Mouse (Mus musculus): Measurements from ENCODE around the gene Olfr876. TPM values are rescaled to one million over a fixed set of nuclear protein-coding genes. Genes with fewer than 3 reads are reported as not detected.
"Not testable (repeated sequence)": the region's sequence is repeated elsewhere in the genome, so short reads cannot be mapped to it uniquely, and the experiment has no call there.

The Olfr876 gene
- total RNA-seq (2021): not detected

GRCm38 (mm10) chr9:37802731-37803130 is at the start of gene Olfr876:
Gene Olfr876 (plus strand): TSS chr9:37803031.
- no peak for DNase-seq

- no peak for DNase-seq
Observed at GRCm38 (mm10) chr9:37761728-37762127, 41.1 kb upstream of the Olfr876 start.

DNA sequence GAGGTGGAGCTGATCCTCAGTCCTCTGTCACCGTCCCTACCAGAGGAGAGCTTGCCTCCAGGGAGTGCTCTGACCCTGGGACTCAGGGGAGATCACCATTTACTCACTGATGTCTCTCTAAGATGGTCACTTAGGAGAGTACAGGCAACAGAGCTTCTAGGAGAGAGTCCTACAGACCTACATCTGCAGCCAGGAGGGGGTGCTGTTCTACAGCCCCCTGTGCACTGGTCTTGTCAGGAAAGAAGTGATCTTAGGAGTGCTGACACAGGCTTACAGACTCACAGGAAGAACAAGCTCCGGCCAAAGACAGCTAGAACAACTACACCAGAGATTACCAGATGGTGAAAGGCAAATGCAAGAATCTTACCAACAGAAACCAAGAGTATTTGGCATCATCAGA is 40.3 kb upstream of the Olfr876 start:
- DNase-seq: no peak

DNA sequence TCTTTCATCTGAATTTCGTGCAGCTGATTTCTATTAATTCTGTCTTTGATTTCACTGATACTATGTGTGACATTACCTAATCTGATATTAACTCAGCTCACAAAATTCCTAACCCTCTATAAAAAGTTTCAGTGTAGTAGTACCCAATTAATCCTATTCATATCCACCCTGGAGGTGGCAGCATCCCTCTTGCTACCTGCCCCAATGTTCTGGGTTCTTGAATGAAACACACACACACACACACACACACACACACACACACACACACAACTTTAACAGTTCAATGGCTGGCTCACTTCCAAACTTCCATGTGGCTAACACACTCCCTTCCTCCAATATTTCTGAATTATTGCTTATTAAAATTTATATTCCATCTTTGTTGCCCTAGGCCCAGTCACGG is 32.2 kb upstream of the Olfr876 start:
- DNase-seq: no peak

DNA sequence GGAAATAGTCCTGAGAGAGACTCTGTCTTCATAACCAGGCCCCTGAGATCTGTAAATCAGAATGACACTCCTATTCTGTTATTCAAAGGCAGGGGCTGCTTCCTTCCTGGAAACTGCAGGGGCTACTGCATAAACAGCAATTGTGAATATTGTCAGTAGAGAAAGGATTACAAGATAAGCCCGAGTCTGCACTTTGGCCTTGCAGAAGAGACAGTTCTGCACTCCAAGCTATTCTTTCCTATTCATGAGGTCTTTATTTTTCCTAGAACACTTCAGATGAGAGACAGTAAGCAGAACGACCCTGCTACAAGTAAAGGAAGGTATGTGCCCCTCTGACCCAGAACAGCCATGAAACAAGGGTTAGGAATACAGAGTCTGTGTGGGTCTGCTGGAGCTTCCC is 31.1 kb upstream of the Olfr876 start, which contains the start of gene Olfr875:
TSS of gene Olfr875 (plus strand) at position 99 of the 400 bp plus-strand sequence.
- no peak for DNase-seq

DNA sequence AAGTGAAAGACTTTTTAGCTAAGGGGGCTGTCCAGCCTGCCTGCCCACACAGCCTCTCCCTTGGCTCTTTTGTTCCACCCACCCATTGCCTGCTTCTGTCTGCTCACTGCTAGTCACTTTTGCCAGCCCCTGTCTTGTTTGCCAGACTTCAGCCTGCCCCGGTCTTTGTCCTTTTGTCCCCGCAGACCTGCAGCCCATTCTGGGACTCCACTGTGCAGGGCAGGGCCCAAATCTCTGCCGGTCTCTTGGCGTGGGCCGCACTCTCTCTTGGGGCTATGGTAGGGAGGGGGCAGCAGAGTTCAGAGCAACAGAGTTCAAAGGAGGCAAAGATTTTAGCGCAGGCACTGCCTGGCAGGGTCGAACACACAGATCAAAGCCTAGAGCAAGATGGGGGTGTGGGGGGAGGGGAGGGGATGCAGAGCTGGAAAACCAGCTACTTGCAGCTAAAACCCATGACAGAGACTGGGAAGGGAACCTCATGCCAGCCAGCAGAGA is 20.0 kb upstream of the Olfr876 start:
- peak; percentile 10 to 24 for DNase-seq

DNA sequence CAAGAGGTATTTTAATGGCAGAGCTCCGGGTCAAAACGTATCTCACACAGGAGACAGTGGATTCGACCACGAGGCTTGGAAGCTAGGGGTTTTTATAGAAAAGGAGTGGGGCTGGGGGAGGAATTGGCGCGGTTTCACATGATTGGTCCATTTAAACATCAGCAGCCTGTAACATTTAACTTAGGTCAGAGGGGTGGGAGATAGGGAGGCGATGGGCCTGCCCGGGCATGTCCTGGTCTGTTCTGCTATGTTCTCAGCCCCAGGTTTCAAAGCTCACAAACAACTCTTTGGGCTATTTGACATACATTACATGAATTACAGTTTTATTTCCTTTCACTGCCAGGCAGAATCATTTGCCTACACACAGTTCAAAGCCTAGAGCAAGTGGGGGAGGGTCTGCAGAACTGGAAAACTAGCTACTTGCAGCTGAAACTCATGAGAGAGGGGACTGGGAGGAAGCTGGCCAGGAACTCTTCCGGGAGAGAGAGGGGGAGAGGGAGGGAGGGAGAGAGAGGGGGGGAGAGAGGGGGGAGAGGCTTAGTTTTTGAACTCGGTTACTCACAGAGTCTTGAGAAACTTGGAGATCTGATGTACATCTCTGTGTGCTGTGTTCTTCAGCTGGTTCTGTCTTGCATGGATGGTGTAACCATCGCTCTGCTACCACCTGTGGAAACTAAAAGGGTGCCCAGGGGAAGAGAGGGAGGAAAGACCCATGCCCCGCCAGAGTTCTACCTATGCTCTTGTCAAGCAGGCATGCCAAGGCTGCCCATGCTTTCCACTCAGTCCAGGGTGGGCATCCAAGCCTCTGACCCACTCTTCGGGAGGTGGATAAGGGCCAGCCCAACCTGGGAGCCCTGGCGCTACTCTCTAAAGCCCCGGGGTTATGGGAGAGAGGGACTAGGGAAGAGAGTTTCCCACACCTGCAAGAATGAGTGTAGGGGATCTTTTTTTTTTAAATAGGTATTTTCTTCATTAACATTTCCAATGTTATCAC is 19.1 kb upstream of the Olfr876 start:
- not testable (repeated sequence) for DNase-seq

DNA sequence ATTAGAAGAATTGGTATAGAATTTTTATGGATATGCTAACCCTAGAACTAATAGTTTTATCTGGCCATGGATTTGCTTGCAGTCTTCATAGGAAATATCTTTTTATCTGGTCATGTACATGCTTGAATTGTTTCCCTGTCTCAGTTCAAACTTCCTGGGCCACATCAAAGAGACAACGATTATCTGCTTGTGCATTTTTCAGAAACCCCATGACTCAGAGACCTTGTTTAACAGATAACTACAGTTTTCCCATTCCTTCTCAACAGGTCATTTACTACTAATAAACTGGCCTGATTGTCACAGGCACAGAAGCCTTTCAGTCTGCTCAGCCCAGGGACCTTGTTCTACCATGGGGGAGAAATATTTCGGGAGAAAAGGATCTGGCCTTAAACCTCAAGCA is 16.4 kb upstream of the Olfr876 start:
- DNase-seq: no peak

GRCm38 (mm10) chr9:37802055-37802454 is 776 bp upstream of the Olfr876 start:
- DNase-seq: no peak

DNA sequence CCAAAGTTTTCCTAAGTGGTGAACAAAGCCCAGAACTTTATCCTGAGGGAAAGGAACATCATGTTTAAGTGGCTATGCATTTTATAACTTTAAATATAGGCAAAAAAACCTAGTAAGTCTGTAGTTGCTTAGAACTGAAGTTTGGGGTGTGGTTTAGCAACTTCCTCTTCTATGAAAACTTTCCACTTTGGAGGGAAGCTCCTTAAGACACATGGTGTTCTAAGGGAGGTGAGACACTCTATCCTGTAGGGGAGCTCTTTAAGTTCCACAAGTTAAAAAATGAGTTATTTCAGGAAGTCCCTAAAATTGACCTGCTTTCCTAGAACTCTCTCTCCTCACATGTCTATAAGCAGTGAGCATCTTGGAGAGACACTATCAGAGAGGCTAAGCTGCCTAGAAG is 4.4 kb downstream of the Olfr876 start:
- no peak for DNase-seq

DNA sequence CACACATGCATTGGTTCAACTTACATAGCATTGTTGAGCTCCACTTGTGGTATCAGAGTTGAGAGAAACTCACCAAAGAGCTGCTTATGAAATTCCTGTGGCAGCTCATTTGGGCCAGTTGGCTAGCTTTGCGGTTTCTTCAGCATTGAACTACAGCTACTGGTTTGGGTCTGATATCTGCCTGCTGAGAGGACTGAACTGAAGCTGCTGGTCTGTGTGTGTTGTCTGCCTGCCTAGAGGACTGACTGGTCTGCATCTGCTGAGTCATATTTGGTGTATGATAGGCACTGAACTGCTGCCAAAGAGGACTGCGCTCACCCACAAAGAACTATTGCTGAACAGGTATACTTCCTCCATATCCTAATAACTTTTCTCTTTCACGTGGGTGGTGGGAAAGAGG is 5.6 kb downstream of the Olfr876 start:
- no peak for DNase-seq

DNA sequence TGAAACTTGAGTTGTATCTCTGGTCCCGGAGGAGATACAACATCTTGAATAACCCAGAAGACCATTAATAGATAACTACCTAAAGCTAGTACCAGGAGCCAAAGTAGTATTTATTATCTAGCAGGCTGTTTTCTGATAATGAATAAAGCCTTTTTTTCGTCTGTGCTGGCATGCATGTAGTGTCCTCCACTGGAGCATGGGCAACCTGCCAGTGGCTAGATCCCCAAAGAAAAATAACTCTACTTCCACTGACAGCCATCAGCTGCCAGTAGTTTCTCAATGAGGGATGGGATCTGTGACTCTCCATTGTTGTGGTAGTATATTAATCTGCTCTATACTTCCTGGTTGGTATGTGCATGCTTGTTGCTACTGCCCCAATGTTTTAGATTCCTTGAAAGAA is 6.1 kb downstream of the Olfr876 start:
- no peak for DNase-seq

GRCm38 (mm10) chr9:37814696-37815095 is 11.9 kb downstream of the Olfr876 start:
- DNase-seq: peak in 1 of 2 experiments; percentile 1

DNA sequence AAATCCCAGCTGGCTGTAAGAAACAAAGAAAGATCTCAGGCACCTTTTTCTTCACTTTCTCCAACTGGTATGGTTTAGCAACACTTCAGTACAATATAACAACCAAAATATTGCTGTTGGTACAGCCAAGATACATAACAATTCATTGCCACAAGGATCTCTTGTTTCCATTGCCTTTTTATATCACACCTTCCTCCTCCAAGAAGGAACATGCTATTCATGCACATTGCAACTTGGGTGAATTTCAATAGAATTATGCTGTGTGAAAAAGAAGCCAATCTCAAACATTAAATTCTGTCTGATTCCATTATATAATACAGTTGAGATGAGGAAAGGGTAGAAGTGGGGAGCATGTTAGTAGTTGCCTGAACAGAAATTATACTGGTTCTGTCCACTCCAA is 27.1 kb downstream of the Olfr876 start:
- DNase-seq: no peak

DNA sequence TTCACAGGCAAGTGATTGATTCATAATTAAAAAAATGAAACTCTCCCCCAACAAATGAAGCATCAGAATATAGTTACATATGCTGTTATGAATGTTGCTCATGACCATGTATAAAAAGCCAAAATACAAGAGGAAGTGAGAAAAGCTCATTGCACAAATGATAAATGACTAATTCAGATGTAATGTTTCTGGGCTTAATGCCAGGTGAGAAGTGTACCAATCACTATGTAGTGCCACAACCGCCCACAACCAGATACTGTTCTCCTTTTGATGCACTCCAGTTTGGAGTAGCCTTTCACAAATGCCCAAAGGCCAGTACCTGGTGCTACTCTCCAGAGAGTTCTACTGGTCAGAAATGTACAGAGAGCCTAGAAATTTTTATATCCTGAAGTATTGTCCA is 30.5 kb downstream of the Olfr876 start:
- DNase-seq: peak in 1 of 2 experiments; percentile 11

DNA sequence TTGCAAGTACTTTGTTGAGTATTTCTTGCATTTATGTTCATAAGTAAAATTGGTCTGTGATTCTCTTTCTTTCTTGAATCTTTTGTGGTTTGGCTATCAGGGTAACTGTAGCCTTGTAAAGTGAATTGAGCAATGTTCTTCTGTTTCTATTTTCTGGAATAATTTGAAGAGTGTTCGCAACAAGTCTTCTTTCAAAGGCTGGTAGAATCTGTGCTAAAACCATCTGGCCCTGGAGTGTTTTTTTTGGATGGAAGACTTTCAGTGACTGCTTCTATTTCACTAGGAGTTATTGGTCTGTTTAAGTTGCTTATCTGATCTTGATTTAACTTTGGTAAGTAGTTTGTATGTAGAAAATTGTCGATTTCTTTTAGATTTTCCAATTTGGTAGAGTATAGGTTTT is 46.4 kb downstream of the Olfr876 start:
- no peak for DNase-seq

GRCm38 (mm10) chr9:37853969-37854368 is 51.1 kb downstream of the Olfr876 start, which contains the start of gene Olfr877:
Gene Olfr877 (plus strand): TSS chr9:37854269.
- no peak for DNase-seq

Other genes with a start within 250 kb of the Olfr876 start
- 10 to 100 TPM; 13.0 to 13.3 TPM for gene Siae, start 247.3 kb upstream of the Olfr876 start, total RNA-seq (2021)
- 1 to 10 TPM; 1.5 to 2.4 TPM for gene Spa17, start 189.3 kb upstream of the Olfr876 start, total RNA-seq (2021)
- gene Tbrg1, start 145.7 kb upstream of the Olfr876 start, total RNA-seq (2021): 10 to 100 TPM; 48.1 to 48.3 TPM
- gene Panx3, start 133.8 kb upstream of the Olfr876 start, total RNA-seq (2021): not detected
- gene Olfr160, start 86.8 kb upstream of the Olfr876 start, total RNA-seq (2021): not detected
- gene Olfr874, start 57.9 kb upstream of the Olfr876 start, total RNA-seq (2021): not detected
- gene Olfr875, start 31.2 kb upstream of the Olfr876 start, total RNA-seq (2021): not detected
- gene Olfr877, start 51.2 kb downstream of the Olfr876 start, total RNA-seq (2021): under 1 TPM in 1 of 2 experiments, not detected in 1; 0.43 TPM
- not detected for gene Olfr145, start 93.7 kb downstream of the Olfr876 start, total RNA-seq (2021)
- not detected for gene Olfr878, start 114.8 kb downstream of the Olfr876 start, total RNA-seq (2021)
- not detected for gene Olfr881, start 188.8 kb downstream of the Olfr876 start, total RNA-seq (2021)
- not detected for gene Olfr883, start 222.8 kb downstream of the Olfr876 start, total RNA-seq (2021)
- gene Olfr884, start 243.5 kb downstream of the Olfr876 start, total RNA-seq (2021): not detected